In genomic region chr4:150690759-150691158, GRCm38 (mm10) we compare ENCODE assay signal across 9 mouse cellular contexts. TPM values are rescaled to one million over a fixed set of nuclear protein-coding genes. Genes with fewer than 3 reads are reported as not detected.
DNase-seq lines count a peak whose midpoint lies in the region.
"Had no signal": no experiment of that assay in that cellular context is flagged by ENCODE, and none has a peak within 500 bp of the region (broad histone marks: within the 10 kb centered on the region; RNA-seq: fewer than 3 reads in every experiment).

No protein-coding gene starts in this region.

- intact Hi-C loops in left cerebral cortex, postnatal 4 days (cut with DNase I): no loop called here
- intact Hi-C loops in left cerebral cortex, postnatal 36 days (cut with DNase I): no loop called here
- intact Hi-C loops in heart, postnatal 25 days (cut with DNase I): loop anchor here (5.0 kb wide), 1 partner anchor 92 kb away; no protein-coding TSS in a partner anchor

- DNase-seq in left cerebral cortex, postnatal 4 days: peak; percentile 38
- DNase-seq in left cerebral cortex, postnatal 36 days (ENCODE audit: low spot score in 2 of 2): no peak
- DNase-seq in adrenal gland, postnatal 10 days: peak; percentile 60
- peak; percentile 46 for DNase-seq in heart, postnatal 25 days (ENCODE audit: low spot score)
- DNase-seq in retina, postnatal 1 day: peak; percentile 39
- DNase-seq in frontal cortex, postnatal 36 days (ENCODE audit: low spot score in 2 of 2): no peak
- no peak for DNase-seq in layer of hippocampus, postnatal 14 days (ENCODE audit: low spot score in 2 of 2)
- DNase-seq in right cerebral cortex, postnatal 36 days (ENCODE audit: low spot score in 2 of 2): no peak

RNA-seq across cellular contexts. Expression of gene Slc45a1, which starts 38.8 kb away (rescaled TPM):
- total RNA-seq in left cerebral cortex, postnatal 4 days (2021): 10 to 100 TPM; 40.9 to 41.7 TPM
- 10 to 100 TPM; 43.0 to 53.0 TPM for total RNA-seq in left cerebral cortex, postnatal 36 days (2021)
- 1 to 10 TPM in 1 of 2 experiments, under 1 TPM in 1; 0.72 to 1.7 TPM for total RNA-seq in adrenal gland, postnatal 10 days (2021)
- total RNA-seq in heart, postnatal 25 days (2021): not detected
- 10 to 100 TPM; 43.3 to 48.1 TPM for total RNA-seq in layer of hippocampus, postnatal 14 days (2021)
- total RNA-seq: neutrophil, adult 5-6 weeks had no signal

Comparison
In these comparisons a context has a peak if more than half of its experiments do, and no peak if none do; other contexts are left out.
1. DNase-seq: peak in left cerebral cortex, postnatal 4 days (single experiment), adrenal gland, postnatal 10 days (single experiment), heart, postnatal 25 days (single experiment) and retina, postnatal 1 day (single experiment); none in left cerebral cortex, postnatal 36 days (0 of 2), frontal cortex, postnatal 36 days (0 of 2), layer of hippocampus, postnatal 14 days (0 of 2) and right cerebral cortex, postnatal 36 days (0 of 2).
2. RNA of gene Slc45a1, which starts 38.8 kb away (total RNA-seq): 43.0 to 53.0 TPM in left cerebral cortex, postnatal 36 days, 43.3 to 48.1 TPM in layer of hippocampus, postnatal 14 days and 40.9 to 41.7 TPM in left cerebral cortex, postnatal 4 days; 0.72 to 1.7 TPM in adrenal gland, postnatal 10 days and not detected in heart, postnatal 25 days; every median in the first group is over 10 times any median in the second.